Mouse (Mus musculus): ENCODE results near the gene Hif3a. TPM values are rescaled to one million over a fixed set of nuclear protein-coding genes. Genes with fewer than 3 reads are reported as not detected.

Gene Hif3a
- polyA plus RNA-seq, 1 experiment = 3.3 TPM

DNA sequence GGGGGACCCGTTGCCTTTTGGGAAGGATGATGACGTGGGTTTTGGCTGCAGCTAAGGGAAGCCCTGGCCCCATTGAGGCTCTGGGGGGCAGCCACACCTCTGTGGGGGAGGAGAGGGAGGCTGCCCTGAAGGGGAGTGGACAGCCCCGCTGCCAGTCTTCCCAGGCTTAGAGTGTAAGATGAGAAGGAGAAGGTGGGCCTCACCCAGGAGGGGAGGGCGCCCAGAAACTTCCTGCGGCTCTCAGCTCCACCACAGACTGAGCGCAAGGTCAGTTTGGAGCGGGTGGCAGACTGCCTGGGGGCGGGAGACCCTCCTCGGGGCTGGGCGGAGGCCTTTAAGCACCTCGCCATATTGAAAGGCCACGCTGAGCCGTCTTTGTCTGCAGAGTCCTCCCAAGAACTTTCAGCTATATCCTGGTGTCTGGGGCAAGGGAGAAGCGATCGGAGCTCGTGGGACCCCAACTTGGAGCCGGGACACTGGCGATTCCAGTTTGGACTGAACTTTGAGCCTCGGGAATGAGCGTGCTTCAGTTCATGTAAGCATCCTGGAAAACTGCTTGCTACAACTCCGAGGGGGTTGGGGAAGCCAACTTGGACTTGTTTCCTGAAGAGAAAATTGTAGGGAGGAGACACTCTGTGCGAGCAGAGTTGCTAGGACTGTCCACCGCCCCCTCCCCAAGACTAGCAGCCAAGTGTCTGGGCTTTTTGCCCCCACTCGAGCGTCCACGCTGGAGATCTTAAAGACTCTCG is 68.4 kb downstream of the Hif3a start:
- TF ChIP-seq FLI1 (IDR thresholded peaks at IDR 0.05; ENCODE audit: low read length) (no peak), GATA1 (IDR thresholded peaks at IDR 0.05; ENCODE audit: borderline replicate concordance, low read length) (no peak)
- peak overlapping the region; percentile 92 for H3K4me3 ChIP-seq (replicated peaks)
- peaks cover 74% of the 10 kb centered on the region for H3K4me1 ChIP-seq
- H3K36me3 ChIP-seq (replicated peaks; ENCODE audit: low read length) = peaks cover 31% of the 10 kb centered on the region
- no peaks in the 10 kb centered on the region for H3K9me3 ChIP-seq
- peaks cover 4% of the 10 kb centered on the region for H3K27me3 ChIP-seq (replicated peaks)

DNA sequence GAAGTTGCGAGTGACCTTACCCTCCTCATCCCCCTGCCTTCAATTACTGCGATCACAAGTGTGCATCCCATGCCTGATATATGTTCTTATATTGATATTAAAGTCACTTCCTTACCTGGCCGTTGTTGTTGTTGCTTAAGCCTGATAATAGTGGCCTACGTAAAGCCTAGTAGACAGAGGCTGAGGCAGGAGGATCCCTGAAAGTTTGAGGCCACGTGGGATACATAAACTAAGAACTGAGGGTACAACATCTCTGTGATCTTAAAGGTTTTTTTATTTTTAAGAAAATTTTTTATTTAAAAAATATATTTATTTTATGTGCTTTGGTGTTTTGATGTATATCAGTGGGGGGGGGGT is 69.8 kb downstream of the Hif3a start, which contains the start of gene Ccdc8:
Ccdc8 (plus strand) TSS at position 258 of the 357 bp plus-strand sequence.
- TF ChIP-seq GATA1 (IDR thresholded peaks at IDR 0.05; ENCODE audit: borderline replicate concordance, low read length) (no peak), FLI1 (IDR thresholded peaks at IDR 0.05; ENCODE audit: low read length) (no peak)
- H3K27me3 ChIP-seq (replicated peaks) = peaks cover 4% of the 10 kb centered on the region
- no peaks in the 10 kb centered on the region for H3K9me3 ChIP-seq
- peaks cover 63% of the 10 kb centered on the region for H3K4me1 ChIP-seq
- peak within 1 kb of the TSS; percentile 92 for H3K4me3 ChIP-seq (replicated peaks)
- peaks cover 17% of the 10 kb centered on the region for H3K36me3 ChIP-seq (replicated peaks; ENCODE audit: low read length)

DNA sequence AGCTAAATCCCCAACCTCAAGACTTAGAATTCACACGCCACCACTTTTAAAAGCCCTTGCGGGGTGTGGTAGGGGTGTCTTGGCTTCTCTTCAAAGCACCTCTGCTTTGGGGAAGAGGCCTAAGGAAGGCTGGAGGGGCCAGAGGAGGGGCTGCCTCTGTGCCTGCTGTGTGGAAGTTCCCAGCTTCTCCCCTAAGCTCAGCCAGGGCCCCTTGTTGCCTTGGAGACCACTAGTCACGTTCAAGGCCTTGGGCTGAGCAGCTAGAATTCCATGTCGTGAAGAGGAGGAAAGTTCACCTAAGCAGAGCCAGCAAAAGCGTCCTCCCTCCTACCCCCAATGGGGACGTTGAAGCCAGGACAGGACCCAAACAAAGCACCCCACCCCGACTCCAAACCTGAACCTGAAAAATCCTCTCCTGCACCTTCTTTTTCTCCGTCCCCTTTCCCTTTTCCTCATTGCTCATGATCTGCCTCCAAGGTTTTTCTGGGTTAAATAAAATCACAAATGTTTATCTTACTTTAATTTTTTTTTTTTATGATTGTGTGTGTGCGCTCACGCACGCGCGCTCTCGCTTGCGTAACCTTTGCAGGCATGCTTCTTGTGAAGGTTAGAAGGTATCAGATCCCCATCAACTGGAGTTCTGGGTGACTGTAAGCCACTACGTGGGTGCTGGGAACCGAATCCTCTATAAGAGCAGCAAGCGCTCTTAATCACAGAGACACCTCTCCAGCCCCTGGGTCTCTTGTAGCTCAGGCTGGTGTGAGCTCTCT is 70.4 kb downstream of the Hif3a start:
- TF ChIP-seq GATA1 (IDR thresholded peaks at IDR 0.05; ENCODE audit: borderline replicate concordance, low read length) = no peak
- no peak for TF ChIP-seq FLI1 (IDR thresholded peaks at IDR 0.05; ENCODE audit: low read length)
- H3K4me1 ChIP-seq = peaks cover 67% of the 10 kb centered on the region
- H3K9me3 ChIP-seq = no peaks in the 10 kb centered on the region
- H3K27me3 ChIP-seq (replicated peaks) = peaks cover 4% of the 10 kb centered on the region
- H3K4me3 ChIP-seq (replicated peaks) = no peak overlapping the region
- H3K36me3 ChIP-seq (replicated peaks; ENCODE audit: low read length) = peaks cover 15% of the 10 kb centered on the region

DNA sequence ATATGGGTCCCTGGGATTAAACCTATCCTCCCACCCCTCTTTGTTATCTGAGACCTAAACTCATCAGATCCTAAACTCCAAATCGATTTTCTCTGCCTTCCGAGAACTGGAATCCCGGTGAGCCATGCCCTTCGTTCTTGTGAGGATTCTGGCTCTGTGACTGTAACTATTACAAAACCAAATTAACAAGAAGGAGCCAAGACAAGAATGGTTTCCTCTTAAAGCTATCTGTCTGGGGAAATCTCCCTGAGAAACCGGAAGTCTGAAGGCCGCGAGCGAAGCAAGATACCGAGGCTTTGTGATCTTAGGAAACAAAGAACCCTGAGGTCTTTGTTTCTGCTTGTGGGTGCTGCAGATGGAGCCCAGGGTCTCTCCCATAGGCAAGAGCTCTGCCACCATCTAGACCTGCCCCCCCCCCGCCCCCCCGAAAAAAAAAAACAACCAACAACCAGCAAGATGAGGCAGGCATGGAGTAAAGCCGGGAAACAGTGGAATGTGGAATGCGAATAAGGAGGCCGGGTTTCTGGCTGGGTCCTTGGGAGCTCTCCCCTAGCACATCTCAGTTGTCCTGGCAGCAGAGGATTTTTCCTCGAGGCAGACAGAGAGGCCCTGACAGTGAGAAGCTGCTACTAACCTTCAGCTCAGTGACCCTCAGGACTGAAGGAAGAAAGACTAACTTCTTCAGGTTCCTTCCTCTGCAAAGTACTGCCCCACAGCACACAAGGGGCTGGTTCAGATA is 72.1 kb downstream of the Hif3a start:
- peaks cover 62% of the 10 kb centered on the region for H3K4me1 ChIP-seq
- TF ChIP-seq GATA1 (IDR thresholded peaks at IDR 0.05; ENCODE audit: borderline replicate concordance, low read length) (0 out of 3 replicates have a peak, but pooled peaks have one; percentile 17), FLI1 (IDR thresholded peaks at IDR 0.05; ENCODE audit: low read length) (no peak)
- H3K4me3 ChIP-seq (replicated peaks) = peak overlapping the region; percentile 28

DNA sequence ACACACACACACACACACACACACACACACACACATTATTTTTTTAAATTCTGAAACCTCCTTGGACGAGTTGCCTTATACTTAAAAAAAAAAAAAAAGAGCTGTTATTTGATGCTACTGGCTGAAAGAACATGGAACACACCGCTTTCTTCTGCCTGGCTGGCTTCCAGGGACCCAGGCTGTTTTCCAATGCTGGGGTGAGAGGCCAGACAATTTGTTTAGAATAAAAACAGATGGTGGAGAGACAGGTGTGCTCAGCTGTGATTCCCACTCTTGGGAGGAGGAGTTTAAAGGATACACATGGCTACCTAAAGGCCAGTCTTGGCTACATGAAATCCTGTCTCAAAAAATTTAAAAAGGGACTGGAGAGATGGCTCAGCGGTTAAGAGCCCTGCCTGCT is 73.8 kb downstream of the Hif3a start:
- H3K27me3 ChIP-seq (replicated peaks) = no peaks in the 10 kb centered on the region
- no peaks in the 10 kb centered on the region for H3K36me3 ChIP-seq (replicated peaks; ENCODE audit: low read length)
- H3K4me1 ChIP-seq = peaks cover 54% of the 10 kb centered on the region
- H3K9me3 ChIP-seq = no peaks in the 10 kb centered on the region
- no peak overlapping the region for H3K4me3 ChIP-seq (replicated peaks)
- no peak for TF ChIP-seq FLI1 (IDR thresholded peaks at IDR 0.05; ENCODE audit: low read length)
- TF ChIP-seq GATA1 (IDR thresholded peaks at IDR 0.05; ENCODE audit: borderline replicate concordance, low read length) = no peak

More for the DNA sequence above, 72.1 kb downstream of the Hif3a start:
- H3K27me3 ChIP-seq (replicated peaks) = peaks cover 2% of the 10 kb centered on the region
- peaks cover 6% of the 10 kb centered on the region for H3K36me3 ChIP-seq (replicated peaks; ENCODE audit: low read length)
- no peaks in the 10 kb centered on the region for H3K9me3 ChIP-seq

DNA sequence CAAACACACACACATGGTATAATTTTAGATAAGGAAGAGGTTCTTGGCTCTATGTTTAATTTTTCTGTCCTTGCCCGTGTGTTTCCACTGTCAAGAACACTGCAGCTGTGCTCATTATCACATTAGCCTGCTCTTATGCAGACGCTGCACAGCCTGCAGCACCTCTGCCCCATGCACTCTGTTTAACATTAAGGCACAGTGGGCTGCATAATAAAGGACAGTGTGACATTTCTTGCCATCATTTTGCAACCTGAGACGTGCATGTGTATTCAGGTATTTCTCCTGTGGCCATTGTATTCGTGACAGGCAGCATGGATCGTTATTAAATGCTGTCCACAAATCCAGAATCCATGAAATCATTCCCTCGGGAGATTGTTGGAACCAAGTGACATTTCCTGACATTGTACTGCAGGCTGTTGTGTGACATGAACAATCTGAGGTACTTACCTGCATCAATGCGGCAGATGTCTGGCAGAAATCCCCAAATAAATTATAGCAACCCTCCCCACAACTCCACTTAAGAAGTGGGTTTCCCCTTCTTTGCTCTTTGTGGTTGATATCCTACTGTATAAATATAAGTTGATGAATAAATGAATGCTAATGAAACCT is 74.6 kb downstream of the Hif3a start:
- no peaks in the 10 kb centered on the region for H3K9me3 ChIP-seq
- H3K4me1 ChIP-seq = peaks cover 59% of the 10 kb centered on the region
- TF ChIP-seq GATA1 (IDR thresholded peaks at IDR 0.05; ENCODE audit: borderline replicate concordance, low read length) (no peak), FLI1 (IDR thresholded peaks at IDR 0.05; ENCODE audit: low read length) (no peak)
- H3K27me3 ChIP-seq (replicated peaks) = no peaks in the 10 kb centered on the region
- H3K4me3 ChIP-seq (replicated peaks) = no peak overlapping the region
- no peaks in the 10 kb centered on the region for H3K36me3 ChIP-seq (replicated peaks; ENCODE audit: low read length)

DNA sequence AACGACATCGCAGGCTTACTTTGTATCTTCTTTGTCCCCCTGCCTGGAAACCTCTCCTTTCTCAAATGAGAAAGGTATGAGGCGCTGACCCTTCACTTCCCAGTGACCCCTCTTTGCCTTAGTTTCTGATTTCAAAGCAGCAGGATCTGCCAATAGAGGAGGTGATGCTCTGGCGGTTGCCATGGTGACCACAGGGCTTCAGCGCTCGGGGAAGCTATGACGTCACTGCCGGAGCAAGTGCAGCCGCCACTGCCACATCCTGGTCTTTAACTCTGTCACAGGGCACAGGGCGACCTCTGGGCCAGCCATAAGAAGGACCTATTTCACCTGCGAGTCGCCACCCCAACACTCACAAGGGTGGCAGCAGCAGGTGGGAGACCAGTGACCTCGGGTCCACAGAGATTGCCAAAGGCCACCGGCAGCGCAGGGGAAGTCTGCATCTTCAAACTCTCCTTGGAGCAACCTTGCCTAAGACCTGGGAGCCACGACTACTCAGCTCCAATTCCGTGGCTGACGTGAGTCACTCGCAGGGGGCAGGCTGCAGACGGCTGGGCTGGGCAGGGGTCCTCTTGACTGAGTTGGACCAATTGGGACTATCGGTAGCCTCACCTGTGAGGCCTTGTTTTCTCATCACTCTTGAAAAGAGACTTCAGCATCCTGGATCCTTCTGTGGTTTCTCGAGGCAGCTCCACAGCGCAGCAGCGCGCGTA is 79.2 kb downstream of the Hif3a start, which contains the start of gene Gm42372:
Gm42372 (plus strand) TSS at position 228 of the 710 bp plus-strand sequence.
- Histone ChIP-seq H3K36me3 (replicated peaks; ENCODE audit: low read length) (no peaks in the 10 kb centered on the region), H3K4me3 (replicated peaks) (peak within 1 kb of the TSS; percentile 68), H3K4me1 (peaks cover 64% of the 10 kb centered on the region), H3K9me3 (no peaks in the 10 kb centered on the region), H3K27me3 (replicated peaks) (no peaks in the 10 kb centered on the region)
- TF ChIP-seq GATA1 (IDR thresholded peaks at IDR 0.05; ENCODE audit: borderline replicate concordance, low read length) (no peak), FLI1 (IDR thresholded peaks at IDR 0.05; ENCODE audit: low read length) (no peak)

Other genes starting within 250 kb of the Hif3a start
- gene Strn4, start 246.5 kb downstream of the Hif3a start, polyA plus RNA-seq (2012; ENCODE audit: insufficient read depth, low replicate concordance) = 83.0 and 118 TPM in 2 replicates
- gene Fkrp, start 245.7 kb downstream of the Hif3a start, polyA plus RNA-seq (2012; ENCODE audit: insufficient read depth, low replicate concordance) = 14.8 and 21.1 TPM in 2 replicates
- 54.4 and 70.1 TPM in 2 replicates for gene Prkd2, start 219.5 kb downstream of the Hif3a start, polyA plus RNA-seq (2012; ENCODE audit: insufficient read depth, low replicate concordance)
- gene Dact3, start 187.1 kb downstream of the Hif3a start, polyA plus RNA-seq (2012; ENCODE audit: insufficient read depth, low replicate concordance) = 3.3 and 10.9 TPM in 2 replicates
- gene Gng8, start 170.6 kb downstream of the Hif3a start, polyA plus RNA-seq (2012; ENCODE audit: insufficient read depth, low replicate concordance) = not detected in 2 replicates
- gene Ptgir, start 155.9 kb downstream of the Hif3a start, polyA plus RNA-seq (2012; ENCODE audit: insufficient read depth, low replicate concordance) = 56.9 and 66.7 TPM in 2 replicates
- 823 and 866 TPM in 2 replicates for gene Calm3, start 138.3 kb downstream of the Hif3a start, polyA plus RNA-seq (2012; ENCODE audit: insufficient read depth, low replicate concordance)
- not detected in 2 replicates for gene Pnmal2, start 117.7 kb downstream of the Hif3a start, polyA plus RNA-seq (2012; ENCODE audit: insufficient read depth, low replicate concordance)
- not detected in 2 replicates for gene Pnmal1, start 102.7 kb downstream of the Hif3a start, polyA plus RNA-seq (2012; ENCODE audit: insufficient read depth, low replicate concordance)
- 0.06 and 1.4 TPM in 2 replicates for gene Gm42372, start 79.3 kb downstream of the Hif3a start, polyA plus RNA-seq (2012; ENCODE audit: insufficient read depth, low replicate concordance)
- 2.9 and 5.3 TPM in 2 replicates for gene Ccdc8, start 69.7 kb downstream of the Hif3a start, polyA plus RNA-seq (2012; ENCODE audit: insufficient read depth, low replicate concordance)
- 55.6 and 70.0 TPM in 2 replicates for gene Ppp5c, start 34.5 kb downstream of the Hif3a start, polyA plus RNA-seq (2012; ENCODE audit: insufficient read depth, low replicate concordance)
- gene Psg16, start 11.6 kb upstream of the Hif3a start, polyA plus RNA-seq (2012; ENCODE audit: insufficient read depth, low replicate concordance) = not detected in 2 replicates
- not detected in 2 replicates for gene Ceacam3, start 87.9 kb upstream of the Hif3a start, polyA plus RNA-seq (2012; ENCODE audit: insufficient read depth, low replicate concordance)
- gene Psg29, start 141.1 kb upstream of the Hif3a start, polyA plus RNA-seq (2012; ENCODE audit: insufficient read depth, low replicate concordance) = not detected in 2 replicates